Mouse (Mus musculus) CH12.LX (cell line): ENCODE measurements around the gene Cep57l1. TPM values are rescaled to one million over a fixed set of nuclear protein-coding genes. Genes with fewer than 3 reads are reported as not detected.

Experiments
- DNase-seq: peaks from one replicate; pipeline ENCODE4 v3.0.0-alpha.2; 2013; ENCODE audit errors: extremely low read depth
- H3K27ac ChIP-seq: 2 replicates; pipeline ENCODE4 v1.5.1; 2012; ENCODE audit warnings: low read depth, mild to moderate bottlenecking, control low read depth, moderate library complexity; ENCODE audit not compliant: insufficient read depth
- H3K27me3 ChIP-seq: replicated peaks from 2 replicates; pipeline ENCODE3; 2012; ENCODE audit warnings: inconsistent platforms
- H3K36me3 ChIP-seq, 2 experiments: replicated peaks in 1 of 2; 2 replicates each; pipeline versions ENCODE3 to v1.6.1; 2012; ENCODE audit warnings: inconsistent platforms in 1 of 2, low read length in 1 of 2, mild to moderate bottlenecking in 1 of 2, mixed read lengths in 1 of 2, moderate library complexity in 1 of 2; ENCODE audit not compliant: control insufficient read depth in 1 of 2, insufficient read depth in 1 of 2
- H3K4me1 ChIP-seq, 2 experiments: 2 replicates each; pipeline ENCODE4 v1.6.1; 2012; ENCODE audit warnings: inconsistent platforms in 1 of 2, moderate library complexity in 1 of 2; ENCODE audit not compliant: insufficient read depth in 2 of 2, control insufficient read depth in 1 of 2
- H3K4me2 ChIP-seq: 2 replicates; pipeline ENCODE4 v1.6.1; 2012; ENCODE audit warnings: low read depth, mild to moderate bottlenecking, control low read depth; ENCODE audit not compliant: poor library complexity, insufficient read depth, severe bottlenecking
- H3K4me3 ChIP-seq, 3 experiments: fragments of 150-350 bp in 1 of 3; sonication (generic) in 1 of 3; replicated peaks in 1 of 3; 2 replicates each; pipeline versions ENCODE3 to v1.5.1; 2011 to 2012; ENCODE audit warnings: low read depth in 2 of 3, low read length in 2 of 3, mild to moderate bottlenecking in 2 of 3, moderate library complexity in 2 of 3, control low read depth in 1 of 3, improper control_type of control experiment in 1 of 3, inconsistent platforms in 1 of 3, mixed read lengths in 1 of 3; ENCODE audit not compliant: poor library complexity in 1 of 3
- H3K79me2 ChIP-seq: replicated peaks from 2 replicates; pipeline ENCODE4 v1.6.1; 2012; ENCODE audit warnings: mild to moderate bottlenecking, moderate library complexity; ENCODE audit not compliant: control insufficient read depth, poor library complexity, insufficient read depth, severe bottlenecking; ENCODE audit errors: extremely low read depth
- H3K9ac ChIP-seq: 2 replicates; pipeline ENCODE4 v1.6.1; 2012; ENCODE audit warnings: low read depth, mild to moderate bottlenecking, control low read depth, moderate library complexity; ENCODE audit not compliant: insufficient read depth
- H3K9me3 ChIP-seq: replicated peaks from 2 replicates; pipeline ENCODE3; 2012; ENCODE audit warnings: low read length, inconsistent platforms, mixed read lengths
- E2F4 ChIP-seq: IDR thresholded peaks from 2 replicates; pipeline ENCODE4 v1.6.1; 2011; ENCODE audit warnings: low read depth, low read length, improper control_type of control experiment; ENCODE audit not compliant: insufficient replicate concordance
- EP300 ChIP-seq: IDR thresholded peaks from 2 replicates; pipeline ENCODE4 v1.6.1; 2011; ENCODE audit warnings: low read length, improper control_type of control experiment
- GABPA ChIP-seq: IDR thresholded peaks from 2 replicates; pipeline ENCODE4 v1.6.1; 2012; ENCODE audit warnings: low read depth, low read length, improper control_type of control experiment, inconsistent platforms; ENCODE audit not compliant: insufficient replicate concordance
- HCFC1 ChIP-seq: IDR thresholded peaks from 2 replicates; pipeline ENCODE4 v1.6.1; 2012; ENCODE audit warnings: low read depth, mild to moderate bottlenecking, inconsistent platforms, low read length, improper control_type of control experiment
- IRF4 ChIP-seq: IDR thresholded peaks from 2 replicates; pipeline ENCODE4 v1.6.1; 2014; ENCODE audit warnings: low read depth, mild to moderate bottlenecking, inconsistent platforms, low read length, improper control_type of control experiment
- MAX ChIP-seq: IDR thresholded peaks from 2 replicates; pipeline ENCODE4 v1.6.1; 2011; ENCODE audit warnings: low read length, improper control_type of control experiment
- MYC ChIP-seq: IDR thresholded peaks from 2 replicates; pipeline ENCODE4 v1.6.1; 2011; ENCODE audit warnings: low read depth, mild to moderate bottlenecking, improper control_type of control experiment, low read length
- NELFE ChIP-seq: IDR thresholded peaks from 2 replicates; pipeline ENCODE4 v1.6.1; 2011; ENCODE audit warnings: low read depth, low read length, improper control_type of control experiment
- NRF1 ChIP-seq: IDR thresholded peaks from 2 replicates; pipeline ENCODE4 v1.6.1; 2014; ENCODE audit warnings: low read depth, mild to moderate bottlenecking, inconsistent platforms, low read length, improper control_type of control experiment, moderate library complexity
- PAX5 ChIP-seq: IDR thresholded peaks from 2 replicates; pipeline ENCODE4 v1.6.1; 2012; ENCODE audit warnings: low read length, inconsistent platforms, mixed read lengths
- POLR2A ChIP-seq: IDR thresholded peaks from 2 replicates; pipeline ENCODE4 v1.6.1; 2011; ENCODE audit warnings: low read depth, mild to moderate bottlenecking, improper control_type of control experiment, low read length
- RAD21 ChIP-seq: IDR thresholded peaks from 2 replicates; pipeline ENCODE4 v1.6.1; 2011; ENCODE audit warnings: low read depth, mild to moderate bottlenecking, low read length, improper control_type of control experiment, moderate library complexity
- RCOR1 ChIP-seq: conservative IDR thresholded peaks from 2 replicates; pipeline ENCODE4 v1.6.1; 2012; ENCODE audit warnings: low read depth, mild to moderate bottlenecking, inconsistent platforms, low read length, improper control_type of control experiment
- SMC3 ChIP-seq: IDR thresholded peaks from 2 replicates; pipeline ENCODE4 v1.6.1; 2011; ENCODE audit warnings: low read depth, low read length, improper control_type of control experiment
- TBP ChIP-seq: conservative IDR thresholded peaks from 2 replicates; pipeline ENCODE4 v1.6.1; 2011; ENCODE audit warnings: low read depth, low read length, improper control_type of control experiment
- UBTF ChIP-seq: IDR thresholded peaks from 2 replicates; pipeline ENCODE4 v1.6.1; 2012; ENCODE audit warnings: low read depth, mild to moderate bottlenecking, inconsistent platforms, low read length, improper control_type of control experiment, moderate library complexity
- USF1 ChIP-seq: IDR thresholded peaks from 2 replicates; pipeline ENCODE4 v1.6.1; 2014; ENCODE audit warnings: low read depth, mild to moderate bottlenecking, inconsistent platforms, low read length, improper control_type of control experiment
- USF2 ChIP-seq: conservative IDR thresholded peaks from 2 replicates; pipeline ENCODE4 v1.6.1; 2011; ENCODE audit warnings: low read depth, low read length, improper control_type of control experiment
- ZC3H11A ChIP-seq: IDR thresholded peaks from 2 replicates; pipeline ENCODE4 v1.6.1; 2012; ENCODE audit warnings: low read depth, mild to moderate bottlenecking, inconsistent platforms, low read length, improper control_type of control experiment
- ZMIZ1 ChIP-seq: IDR thresholded peaks from 2 replicates; pipeline ENCODE4 v1.6.1; 2012; ENCODE audit warnings: low read depth, mild to moderate bottlenecking, inconsistent platforms, low read length, improper control_type of control experiment
- dilution Hi-C: fragments of 300-500 bp; cut with MboI; formaldehyde crosslinking; loops from 2 replicates; pipeline ENCODE4 v1.14.3; 2020; ENCODE audit warnings: low sequenced_read_pairs; ENCODE audit not compliant: extremely low pct_unique_long_range_greater_than_20kb, extremely low pct_ligation_motif_present
- in situ Hi-C: fragments of 300-500 bp; cut with MboI; formaldehyde crosslinking; loops from 3 replicates; pipeline ENCODE4 v1.14.3; 2019; ENCODE audit warnings: low sequenced_read_pairs, low pct_ligation_motif_present, low pct_unique_long_range_greater_than_20kb, mixed read lengths
- polyA plus RNA-seq: library from polyadenylated mRNA; unstranded; fragments of >175 nt; gene quantifications from 2 replicates; pipeline ENCODE4 v1.2.1, GENCODE M21; 2012; ENCODE audit warnings: low read depth; ENCODE audit not compliant: insufficient read length
- total RNA-seq, 2 experiments: library from RNA; depleted of rRNA; stranded (reverse); fragments of 300-350 nt in 1 of 2; fragments of >200 nt in 1 of 2; gene quantifications; 2 replicates each; pipeline ENCODE4 v1.2.3; 2012 to 2014

Cep57l1 gene
- total and polyA plus RNA-seq, 3 experiments, result 14.1 to 28.1 (median 19.4) TPM

DNA sequence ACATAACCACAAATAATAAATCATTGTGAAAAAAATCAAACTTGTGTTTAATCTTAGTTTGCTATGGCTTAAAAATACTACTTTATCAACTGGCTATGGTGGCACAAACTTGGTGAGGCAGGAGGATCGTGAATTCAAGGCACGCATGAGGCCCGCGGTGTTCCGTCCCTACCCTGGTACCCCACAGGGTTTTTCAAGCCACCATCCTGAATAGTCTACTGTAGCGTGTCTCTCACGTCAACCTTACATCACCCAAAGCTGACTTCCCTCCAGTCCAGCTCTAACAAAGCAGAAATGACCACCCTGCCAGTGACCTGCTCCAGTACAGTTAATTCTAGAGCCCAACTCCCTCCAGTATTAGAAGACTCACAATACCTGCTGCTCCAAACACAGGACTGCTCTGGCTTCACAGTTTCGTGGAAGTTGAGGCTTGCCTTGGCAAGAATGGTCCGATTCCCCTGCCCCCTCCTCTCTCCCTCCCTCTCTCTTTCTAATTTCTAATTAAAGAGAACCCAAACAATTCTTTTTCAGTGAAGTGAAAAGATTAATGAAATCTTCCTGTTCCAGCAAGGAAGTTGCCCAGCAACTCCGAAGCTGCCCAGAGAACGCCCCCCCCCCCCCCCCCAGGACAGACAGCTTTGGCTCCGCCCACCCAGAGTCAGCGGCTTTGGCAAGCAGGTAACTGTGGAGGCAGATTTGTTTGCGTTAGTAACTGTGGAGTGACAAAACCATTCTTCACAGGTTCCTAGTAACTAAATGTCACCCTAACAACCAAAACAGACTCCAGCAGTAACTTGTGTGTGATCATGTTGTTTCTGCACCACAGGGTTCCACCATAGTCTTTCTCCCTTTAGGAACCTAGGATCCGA is 93.4 kb downstream of the Cep57l1 start, which contains the start of gene Ccdc162:
Gene Ccdc162 (minus strand): TSS at position 606 of the 869 bp plus-strand sequence.
- no peaks in the 10 kb centered on the region for H3K9me3 ChIP-seq
- TF ChIP-seq HCFC1, result no peak
- no peak for TF ChIP-seq E2F4
- TF ChIP-seq SMC3, result no peak
- no peak for TF ChIP-seq MAX
- no peaks in the 10 kb centered on the region for H3K27me3 ChIP-seq
- no peak within 1 kb of the TSS for H3K9ac ChIP-seq
- H3K36me3 ChIP-seq, result peaks cover 4 to 24% of the 10 kb centered on the region in 2 experiments
- no peak for DNase-seq
- peaks cover 0 to 13% of the 10 kb centered on the region in 2 experiments; a peak in 2 of 4 replicates for H3K4me1 ChIP-seq
- dilution Hi-C loops, result no loop called here
- in situ Hi-C loops, result loop anchor here (25.0 kb wide), 1 partner anchor 296 kb away; the partner anchor contains the start of gene Armc2
- no peaks in the 10 kb centered on the region for H3K79me2 ChIP-seq
- no peak within 1 kb of the TSS for H3K27ac ChIP-seq
- H3K4me3 ChIP-seq, result no peak within 1 kb of the TSS
- H3K4me2 ChIP-seq, result no peak within 1 kb of the TSS

DNA sequence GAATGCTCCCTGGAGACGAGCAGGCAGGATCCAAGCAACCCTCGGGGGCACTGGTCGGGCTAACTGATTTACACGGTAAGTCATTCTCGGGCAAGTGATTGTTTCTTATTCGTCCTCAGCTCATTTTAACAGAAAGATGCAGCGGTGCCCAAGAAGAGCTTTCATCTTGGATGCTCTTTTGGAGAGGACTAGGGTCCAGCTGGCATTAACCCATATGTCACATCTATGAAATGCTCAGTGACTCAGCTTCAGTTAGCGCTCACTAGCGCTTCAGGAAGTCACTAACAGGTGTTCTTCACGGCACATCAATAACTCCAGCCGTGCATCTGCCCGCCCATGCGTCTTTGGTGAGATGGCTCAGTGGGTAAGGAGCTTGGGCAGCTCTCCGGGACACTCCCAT is 94.1 kb downstream of the Cep57l1 start:
- peaks cover 3 to 18% of the 10 kb centered on the region in 2 experiments for H3K36me3 ChIP-seq
- H3K27me3 ChIP-seq, result no peaks in the 10 kb centered on the region
- H3K27ac ChIP-seq, result no peak overlapping the region
- no peaks in the 10 kb centered on the region for H3K79me2 ChIP-seq
- H3K4me1 ChIP-seq, result peaks cover 0 to 13% of the 10 kb centered on the region in 2 experiments; a peak in 2 of 4 replicates
- DNase-seq, result no peak
- H3K4me3 ChIP-seq, result no peak overlapping the region
- H3K9me3 ChIP-seq, result no peaks in the 10 kb centered on the region
- in situ Hi-C loops, result loop anchor here (25.0 kb wide), 1 partner anchor 297 kb away; the partner anchor contains the start of gene Armc2
- no peak overlapping the region for H3K4me2 ChIP-seq
- H3K9ac ChIP-seq, result no peak overlapping the region
- dilution Hi-C loops, result no loop called here
- no peak for TF ChIP-seq TBP
- TF ChIP-seq POLR2A, result no peak
- no peak for TF ChIP-seq RAD21
- TF ChIP-seq EP300, result no peak
- TF ChIP-seq MAX, result no peak
- no peak for TF ChIP-seq RCOR1

DNA sequence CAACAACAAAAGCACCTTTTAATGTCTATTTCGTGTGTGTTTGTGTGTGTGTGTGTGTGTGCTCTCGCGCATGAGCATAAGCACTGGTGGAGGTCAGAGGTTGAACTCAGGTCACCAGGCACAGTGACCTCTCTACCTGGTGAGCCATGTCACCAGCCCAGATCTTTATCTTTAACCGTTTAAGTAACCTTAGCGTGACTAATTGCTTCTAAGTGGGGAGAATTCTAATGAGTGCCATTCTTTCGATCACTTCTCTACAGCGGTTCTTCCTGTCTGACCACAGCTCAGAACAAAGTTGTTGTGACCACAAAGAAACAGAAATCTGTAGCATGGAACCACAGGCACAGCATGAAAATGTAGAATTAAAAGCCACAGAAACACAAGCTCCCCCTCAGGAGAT is 98.2 kb downstream of the Cep57l1 start:
- H3K27ac ChIP-seq, result no peak overlapping the region
- dilution Hi-C loops, result no loop called here
- peaks cover 0 to 13% of the 10 kb centered on the region in 2 experiments; a peak in 2 of 4 replicates for H3K4me1 ChIP-seq
- in situ Hi-C loops, result loop anchor here (25.0 kb wide), 1 partner anchor 301 kb away; the partner anchor contains the start of gene Armc2
- no peaks in the 10 kb centered on the region for H3K9me3 ChIP-seq
- no peak overlapping the region for H3K9ac ChIP-seq
- no peaks in the 10 kb centered on the region for H3K27me3 ChIP-seq
- TF ChIP-seq NRF1 (no peak), ZMIZ1 (no peak), ZC3H11A (no peak), IRF4 (no peak), NELFE (no peak), UBTF (no peak), USF1 (no peak), GABPA (no peak), PAX5 (no peak), USF2 (no peak), MYC (no peak)
- no peak overlapping the region for H3K4me3 ChIP-seq
- H3K4me2 ChIP-seq, result no peak overlapping the region
- peaks cover 0 to 7% of the 10 kb centered on the region in 2 experiments for H3K36me3 ChIP-seq
- no peaks in the 10 kb centered on the region for H3K79me2 ChIP-seq
- peak; percentile 8 for DNase-seq
